Mouse (Mus musculus) layer of hippocampus, adult 8-10 months (tissue): Measurements from ENCODE around the gene Hs2st1. TPM values are rescaled to one million over a fixed set of nuclear protein-coding genes. Genes with fewer than 3 reads are reported as not detected.

Experiments used
- DNase-seq, 2 experiments: peaks; one replicate each; pipeline ENCODE4 v3.0.0; 2022; ENCODE audit warnings: low spot score in 2 of 2
- total RNA-seq, 4 experiments: library from RNA; stranded (reverse); gene quantifications; 2 replicates each; pipeline ENCODE4 v1.2.4; 2022

Gene Hs2st1
- total RNA-seq, 4 experiments from 2014 or later = 35.0 to 45.5 (median 39.9) TPM

DNA sequence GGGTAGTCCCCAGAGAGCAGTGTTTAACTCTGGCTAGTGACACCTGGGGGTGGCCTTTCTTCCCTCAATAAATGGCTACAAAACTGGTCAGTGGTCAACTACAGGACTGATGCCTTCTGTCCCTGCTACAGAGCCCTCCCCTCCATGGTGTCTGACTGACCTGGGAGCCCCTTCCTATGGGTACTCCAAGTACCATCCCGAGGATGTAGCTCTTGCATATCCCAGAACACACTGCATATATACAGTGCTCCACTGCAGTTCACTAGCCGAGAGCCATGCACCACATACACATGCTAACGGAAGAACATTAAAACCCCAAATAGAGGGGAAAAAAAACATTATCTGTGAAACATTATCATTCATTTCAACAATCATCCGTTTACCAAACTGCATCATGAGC, 61.6 kb downstream of the Hs2st1 start:
- no peak for DNase-seq

DNA sequence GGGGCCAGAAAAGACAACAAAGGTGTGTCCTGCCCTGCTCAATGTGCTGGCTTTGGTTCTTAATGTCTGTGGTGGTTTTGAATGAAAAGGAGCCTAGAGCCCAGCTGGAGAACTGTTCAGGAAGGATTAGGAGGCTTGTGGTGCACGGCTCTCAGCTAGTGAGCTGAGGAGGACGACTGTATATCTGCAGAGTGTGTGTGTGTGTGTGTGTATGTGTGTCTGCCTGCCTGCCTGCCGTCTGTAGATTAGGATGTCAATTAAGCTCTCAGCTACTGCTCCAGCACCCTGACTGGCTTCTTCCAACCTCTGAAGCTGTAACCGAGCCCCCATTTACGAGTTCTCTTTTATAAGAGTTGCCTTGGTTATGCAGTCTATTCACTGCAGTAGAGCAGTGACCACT, 62.1 kb downstream of the Hs2st1 start:
- DNase-seq = no peak

DNA sequence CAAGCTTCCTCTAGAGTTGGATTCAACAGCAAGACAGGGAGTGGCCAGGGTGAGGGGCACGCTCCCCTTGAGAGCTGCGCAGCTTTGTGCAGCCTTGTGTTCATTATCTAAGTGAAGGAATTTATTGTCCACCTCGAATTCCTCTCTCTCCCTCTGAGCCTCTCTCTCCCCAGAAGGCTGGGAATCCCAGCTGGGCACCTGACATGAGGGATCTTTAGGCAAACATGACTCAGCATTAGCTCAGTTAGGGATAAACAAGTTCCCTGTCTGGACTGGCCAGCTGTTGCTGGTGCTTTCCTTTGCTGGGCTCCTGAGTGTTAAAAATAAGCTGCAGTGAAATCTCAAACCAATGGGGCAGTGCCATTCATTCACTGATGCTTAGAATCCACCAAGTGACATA, 63.8 kb downstream of the Hs2st1 start:
- DNase-seq = no peak

DNA sequence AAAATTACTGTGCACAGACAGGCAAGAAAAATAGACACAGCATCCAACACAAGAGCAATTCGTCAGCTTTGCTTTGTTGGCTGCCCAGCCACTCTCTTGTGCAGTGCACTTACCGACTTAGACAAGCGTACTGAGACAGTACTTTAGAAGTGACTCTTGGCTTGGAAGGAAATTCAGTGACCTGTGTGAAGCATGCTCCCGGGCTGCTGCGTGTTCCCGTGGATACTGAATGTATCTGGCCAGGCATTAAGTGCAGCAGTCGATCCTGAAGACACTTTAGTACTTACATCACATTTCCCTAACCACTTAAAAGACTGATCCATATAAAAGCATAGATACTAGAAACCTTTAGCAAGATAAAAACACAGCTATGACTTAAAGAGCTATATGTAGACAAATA, 68.1 kb downstream of the Hs2st1 start:
- no peak for DNase-seq

DNA sequence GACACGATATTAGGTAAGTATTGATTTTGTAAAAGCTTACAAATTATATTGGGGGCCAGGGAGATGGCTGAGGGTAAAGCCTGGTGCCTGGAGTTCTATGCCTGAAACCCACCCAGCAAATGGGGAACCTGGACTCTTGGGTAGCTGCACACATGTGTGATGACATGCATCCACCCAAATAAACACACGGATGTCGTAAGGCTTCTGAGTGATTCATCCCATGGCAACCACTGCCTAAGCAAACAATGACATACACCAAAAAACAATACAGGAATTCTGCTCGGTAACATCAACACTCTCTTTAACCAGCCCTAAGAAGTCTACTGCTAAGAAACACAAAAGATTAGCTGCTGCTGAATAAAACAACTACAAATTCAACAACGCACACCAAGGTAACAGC, 73.2 kb downstream of the Hs2st1 start:
- no peak for DNase-seq

DNA sequence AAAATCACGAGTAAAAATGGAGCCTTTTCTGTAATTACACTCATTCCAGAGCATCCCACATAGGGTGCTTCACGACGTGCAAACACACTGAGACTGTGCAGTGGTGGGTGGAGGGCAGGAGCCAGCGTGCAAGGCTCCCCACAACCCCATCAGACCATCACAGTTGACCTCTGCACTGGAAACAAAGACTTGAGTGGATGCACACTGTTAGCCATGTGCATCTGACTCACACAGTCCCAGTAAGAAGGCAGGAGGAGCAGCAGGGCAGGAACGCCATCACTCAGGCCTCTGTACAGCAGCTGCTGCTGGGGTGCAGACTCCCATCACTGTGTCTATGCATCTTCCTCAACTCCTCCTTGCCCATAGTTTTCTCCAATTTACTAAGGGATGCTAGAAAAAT, 75.1 kb downstream of the Hs2st1 start:
- DNase-seq = no peak

DNA sequence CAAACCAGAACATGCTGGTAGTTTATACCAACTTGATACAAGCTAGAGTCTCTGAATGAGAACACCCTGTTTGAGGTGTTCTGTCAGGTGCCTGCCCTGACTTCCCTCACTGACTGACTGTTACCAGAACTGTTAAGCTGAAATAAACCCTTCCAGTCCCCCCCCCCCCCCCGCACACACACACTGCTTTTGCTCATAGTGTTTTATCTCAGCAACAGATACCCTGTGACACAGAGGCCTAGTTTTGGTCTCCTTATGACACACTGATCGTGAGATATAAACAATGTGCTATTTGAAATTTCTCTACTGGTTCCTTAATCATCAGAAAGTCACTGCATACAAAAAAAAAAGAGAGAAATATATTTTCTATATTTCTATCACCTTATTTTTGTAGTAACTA, 81.2 kb downstream of the Hs2st1 start:
- DNase-seq = no peak

DNA sequence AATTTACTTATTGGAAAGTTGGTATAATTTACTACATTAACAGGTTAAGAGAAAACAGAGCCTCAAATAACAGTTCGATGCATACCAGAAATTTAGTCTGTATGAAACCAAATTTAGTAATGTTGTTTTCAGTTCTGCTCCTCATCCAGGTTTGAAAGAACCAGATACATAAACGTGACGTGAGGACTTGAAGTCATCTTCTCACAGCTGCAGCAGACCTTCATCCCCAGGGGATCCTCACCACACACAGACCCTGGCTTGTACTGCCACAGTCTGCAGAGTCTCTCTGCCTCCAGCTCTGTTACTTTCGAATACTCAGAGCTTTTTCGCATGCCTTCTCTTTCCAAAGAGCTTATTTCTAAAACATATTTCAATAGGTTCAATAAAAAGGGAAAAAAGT, 89.4 kb downstream of the Hs2st1 start:
- DNase-seq = no peak

DNA sequence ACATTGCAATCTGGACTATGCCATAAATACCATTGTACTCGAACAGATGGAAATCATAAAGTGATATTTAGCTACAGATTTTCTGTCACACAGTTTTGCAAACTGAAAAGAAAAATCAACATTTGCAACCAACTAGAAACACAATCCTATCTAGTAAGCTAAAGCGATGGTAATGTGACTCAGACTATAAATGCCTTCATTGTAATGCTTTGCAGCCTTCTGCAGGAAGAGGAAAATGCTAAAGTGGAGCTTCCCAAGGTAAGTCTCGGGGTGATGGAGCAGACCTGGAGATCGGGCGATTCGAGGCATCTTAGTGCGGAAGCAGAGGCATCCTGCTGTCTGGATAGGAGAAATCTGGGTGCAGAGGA, 91.6 kb downstream of the Hs2st1 start:
- no peak for DNase-seq

DNA sequence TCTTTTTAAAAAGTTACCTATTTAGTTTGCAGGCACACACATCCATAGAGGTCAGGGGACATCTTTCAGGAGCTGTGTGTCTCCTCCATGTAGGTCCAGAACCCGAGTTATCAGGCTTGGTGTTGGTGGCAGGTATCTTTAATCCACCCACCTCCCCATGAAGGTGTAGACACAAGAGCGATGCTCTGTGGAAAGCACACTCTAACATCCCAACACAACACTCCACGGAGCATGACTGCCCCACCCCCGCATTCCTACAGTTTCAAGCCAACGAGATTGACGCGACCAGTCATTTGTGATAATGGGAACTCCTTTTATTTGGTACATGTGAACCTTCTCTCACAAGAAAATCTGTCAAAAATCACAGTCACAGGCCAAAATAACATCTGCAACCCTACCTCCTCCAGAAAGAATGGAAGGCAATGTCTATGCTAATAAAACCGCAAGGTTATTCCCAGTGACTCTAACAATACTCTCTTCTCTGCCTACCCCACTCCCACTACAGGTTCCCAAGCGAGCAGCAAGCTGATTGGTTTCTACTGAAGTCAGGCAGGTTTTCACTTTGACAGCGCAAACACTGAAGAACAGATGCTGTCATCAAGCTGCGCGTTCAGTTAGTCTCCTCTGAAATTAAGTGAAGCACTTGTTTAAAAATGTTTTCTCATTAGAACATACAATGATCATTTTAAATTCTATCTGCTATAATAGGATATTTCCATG, 92.1 kb downstream of the Hs2st1 start:
- DNase-seq = peak; percentile 38 to 55

DNA sequence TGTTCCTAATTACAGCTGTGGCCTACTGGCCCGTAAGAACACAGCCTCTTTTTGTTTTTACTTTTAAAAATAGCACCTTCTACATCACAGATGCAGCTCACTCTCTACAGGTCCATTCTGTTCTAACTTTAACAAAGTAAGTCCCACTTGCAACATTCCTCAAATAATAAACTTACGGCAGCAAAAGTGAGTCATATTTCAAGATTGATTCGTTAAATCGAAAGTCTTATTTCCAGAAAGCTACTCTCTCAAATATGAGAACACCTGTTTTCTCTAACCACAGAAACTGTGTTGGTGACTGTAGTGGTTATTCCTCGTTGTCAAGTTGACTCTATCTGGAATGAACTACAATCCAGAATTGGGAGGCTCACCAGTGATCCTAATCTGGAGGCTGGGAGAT, 94.1 kb downstream of the Hs2st1 start:
- DNase-seq = no peak

DNA sequence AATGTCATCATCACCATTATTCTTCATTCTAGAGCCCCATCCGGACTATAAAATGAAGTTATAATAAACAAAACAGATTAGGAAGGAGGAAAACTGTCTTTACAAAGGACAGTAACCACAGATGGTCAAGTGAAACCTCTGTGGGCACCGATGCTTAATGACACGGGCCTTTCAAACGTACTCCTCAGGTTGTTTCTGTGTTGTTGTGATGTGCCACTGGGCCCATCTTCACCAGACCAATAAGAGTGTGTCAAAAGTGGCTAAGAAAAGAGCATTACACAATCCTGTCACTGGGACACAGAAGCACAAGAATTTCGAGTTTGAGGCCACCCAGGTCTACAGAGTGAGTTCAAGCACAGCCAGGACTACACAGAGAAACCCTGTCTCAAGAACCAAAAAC, 95.3 kb downstream of the Hs2st1 start:
- DNase-seq = no peak

DNA sequence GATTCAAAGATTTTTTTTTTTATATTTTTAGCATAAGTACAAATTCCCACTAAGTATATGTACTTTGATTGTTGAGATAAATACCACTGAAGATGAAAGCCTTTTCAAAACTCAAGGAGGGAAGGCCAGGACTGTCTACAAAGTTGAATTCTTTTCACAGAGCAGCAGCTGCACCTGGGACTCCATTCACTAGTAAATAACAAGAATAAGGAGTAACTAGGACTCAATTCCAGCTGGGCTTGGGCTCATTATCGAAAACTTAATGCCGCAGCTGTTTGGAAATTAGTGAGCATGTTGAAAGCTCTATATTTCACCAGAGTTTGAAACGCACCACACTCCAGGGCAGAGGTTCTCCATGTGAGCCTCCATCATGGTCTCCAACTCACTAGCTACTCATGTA, 98.0 kb downstream of the Hs2st1 start:
- no peak for DNase-seq

DNA sequence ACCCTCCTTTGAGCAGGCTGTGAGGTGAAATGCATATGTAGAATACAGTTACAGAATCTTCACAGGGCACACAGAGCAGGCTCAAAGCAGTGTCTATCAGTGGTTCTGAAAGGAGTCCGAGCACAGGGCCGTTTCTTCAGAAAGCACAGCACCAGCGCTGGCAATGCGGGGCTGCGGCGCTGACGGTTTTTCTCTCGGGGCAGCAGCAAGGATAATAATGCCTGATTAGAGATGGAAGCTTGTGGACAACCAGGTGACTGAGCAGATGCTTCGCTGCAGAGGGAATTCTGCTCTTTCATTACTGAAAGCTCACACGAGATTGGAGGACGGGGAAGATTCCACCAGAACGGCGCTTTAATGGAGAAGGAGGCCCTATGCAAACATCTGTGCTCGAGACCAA, 99.1 kb downstream of the Hs2st1 start:
- no peak for DNase-seq

DNA sequence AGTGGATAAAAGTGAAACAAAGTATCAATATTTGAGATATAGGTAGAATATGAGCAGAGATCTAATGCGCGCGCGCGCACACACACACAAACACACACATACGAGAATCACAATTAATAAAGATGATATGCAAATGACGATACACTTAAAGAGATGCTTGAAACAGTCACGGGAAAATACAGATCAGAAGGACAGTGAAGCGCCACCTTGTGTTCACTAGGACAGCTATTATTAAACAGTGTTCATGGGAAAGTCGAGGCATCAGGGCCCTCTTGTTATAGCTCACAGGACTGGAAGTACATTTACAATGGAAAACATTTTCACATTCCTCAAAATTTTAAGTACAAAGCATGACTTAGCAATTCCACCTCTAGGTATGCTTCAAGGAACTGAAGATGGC, 102.5 kb downstream of the Hs2st1 start:
- no peak for DNase-seq

DNA sequence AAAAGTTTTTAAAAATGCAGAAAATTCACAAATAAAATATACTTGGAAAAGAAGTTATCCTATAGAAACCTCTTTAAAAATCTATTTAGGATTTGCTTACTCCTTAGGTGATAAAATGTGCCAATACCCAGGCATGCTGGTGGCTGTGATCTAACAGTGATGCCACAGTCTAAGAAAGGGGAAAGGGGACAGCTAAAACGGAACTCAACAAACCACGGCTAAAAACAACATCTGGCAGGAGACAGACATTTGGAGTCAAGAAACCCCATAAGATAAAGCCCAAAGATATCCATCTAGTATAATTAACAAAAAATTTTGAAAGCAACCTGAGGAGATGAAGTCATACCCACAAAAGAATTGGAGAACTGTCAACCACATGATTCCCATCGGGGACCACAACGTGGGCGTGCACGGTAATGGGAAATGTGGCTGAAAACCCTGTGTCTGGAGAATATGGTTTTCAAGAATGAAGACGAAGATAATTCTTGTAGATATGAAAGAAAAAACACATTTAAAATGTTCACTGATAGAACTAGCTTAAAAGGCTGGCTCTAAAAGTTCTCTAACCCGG, 103.8 kb downstream of the Hs2st1 start:
- no peak for DNase-seq

DNA sequence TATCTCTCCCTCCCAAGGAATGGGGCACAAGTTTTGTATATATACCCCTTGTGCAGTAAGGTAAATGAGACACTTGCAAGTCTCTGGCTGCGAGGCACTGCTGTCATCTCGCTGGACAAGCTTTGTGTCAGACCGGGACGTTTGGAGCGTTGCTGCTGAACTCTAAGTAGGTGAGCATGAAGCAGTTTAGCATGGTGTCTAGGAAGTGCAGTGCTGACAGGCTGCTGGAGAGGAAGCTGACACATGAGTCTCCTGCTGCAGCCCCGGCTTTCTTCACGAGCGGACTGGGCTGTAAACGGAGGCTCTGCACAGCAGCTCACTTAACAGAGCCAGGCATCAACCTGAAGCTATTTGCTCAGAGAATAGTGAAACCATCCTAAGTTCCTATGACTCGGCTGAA, 107.3 kb downstream of the Hs2st1 start:
- no peak for DNase-seq

DNA sequence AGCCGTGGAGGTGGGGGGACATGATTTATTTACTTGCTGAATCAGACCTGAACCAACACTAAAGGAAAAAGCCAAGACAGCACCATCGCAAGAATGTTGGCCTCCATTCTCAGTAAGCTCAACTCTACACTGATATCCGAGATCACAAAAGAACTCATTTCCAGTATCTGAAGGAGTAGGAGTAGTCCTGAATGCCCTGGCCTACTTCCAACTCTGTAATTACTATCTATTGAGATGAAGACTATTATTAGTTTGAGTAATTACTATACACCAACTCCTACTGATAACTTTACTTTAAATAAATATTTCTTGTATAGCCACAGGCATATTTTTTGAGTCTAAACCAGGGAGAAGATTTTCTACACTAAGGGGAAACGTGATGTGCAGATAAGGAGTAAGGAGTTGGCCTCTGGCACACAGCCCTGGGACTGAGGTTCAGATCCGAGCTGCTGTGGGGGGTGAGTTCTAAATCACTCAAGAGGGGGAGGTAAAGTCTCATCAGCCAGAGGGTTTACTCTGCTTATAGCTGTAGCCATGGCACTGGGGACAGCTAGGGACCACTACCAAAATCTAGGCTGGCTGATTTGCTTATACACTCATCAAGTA, 109.7 kb downstream of the Hs2st1 start:
- DNase-seq = no peak

DNA sequence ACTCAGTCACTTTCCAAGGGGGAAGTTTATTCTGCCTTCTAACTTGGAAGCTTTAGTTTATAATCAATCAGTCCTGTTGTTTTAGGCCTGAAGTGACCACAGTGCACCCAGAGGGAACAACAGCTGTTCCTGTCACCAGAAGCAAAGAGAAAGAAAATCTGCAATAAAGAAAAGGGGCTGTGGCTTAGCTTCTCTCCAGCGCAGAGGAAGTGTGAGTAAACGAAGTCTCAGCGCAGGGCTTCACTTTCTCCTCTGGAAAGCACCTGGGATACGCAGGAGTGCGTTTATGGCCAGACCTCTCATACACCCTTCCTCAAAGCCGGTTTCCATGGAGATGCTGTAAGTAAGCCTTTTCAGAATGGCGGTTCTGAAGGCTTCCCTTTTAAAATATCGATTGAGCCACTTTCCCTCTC, 110.7 kb downstream of the Hs2st1 start:
- no peak for DNase-seq

DNA sequence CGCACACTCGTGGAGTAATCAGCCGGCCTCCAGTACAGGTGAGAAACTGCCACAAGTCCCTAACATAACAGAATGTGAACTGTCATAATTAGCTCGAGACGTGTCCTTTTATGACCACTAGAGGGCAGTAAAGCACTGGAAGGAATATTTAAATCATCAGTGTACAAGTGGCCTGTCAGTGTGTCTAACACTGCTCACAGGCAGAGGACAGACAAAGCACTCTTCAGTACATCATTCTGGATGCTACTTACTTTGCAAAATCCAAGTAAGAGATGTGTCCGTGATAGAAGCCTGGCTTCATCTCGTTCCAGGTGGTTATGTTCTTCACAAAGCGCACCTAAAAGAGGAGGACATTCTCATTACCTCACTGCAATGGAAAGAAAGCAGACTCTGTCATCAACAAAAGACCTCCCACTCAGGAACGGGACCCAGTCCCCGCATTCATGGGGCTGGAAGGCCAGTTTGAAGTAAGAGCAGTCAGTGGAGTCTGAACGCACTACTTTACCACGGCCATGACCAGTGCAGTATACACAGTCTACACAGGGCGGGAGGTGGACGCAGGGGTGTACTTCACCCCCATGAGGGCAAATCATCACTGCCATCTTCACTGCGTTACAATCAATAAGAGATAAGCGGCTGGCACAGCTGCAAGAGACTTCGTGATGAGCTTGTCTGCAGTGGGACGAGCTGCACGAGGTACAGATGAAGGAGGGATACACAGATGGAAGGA, 116.1 kb downstream of the Hs2st1 start:
- peak; percentile 51 to 53 for DNase-seq

DNA sequence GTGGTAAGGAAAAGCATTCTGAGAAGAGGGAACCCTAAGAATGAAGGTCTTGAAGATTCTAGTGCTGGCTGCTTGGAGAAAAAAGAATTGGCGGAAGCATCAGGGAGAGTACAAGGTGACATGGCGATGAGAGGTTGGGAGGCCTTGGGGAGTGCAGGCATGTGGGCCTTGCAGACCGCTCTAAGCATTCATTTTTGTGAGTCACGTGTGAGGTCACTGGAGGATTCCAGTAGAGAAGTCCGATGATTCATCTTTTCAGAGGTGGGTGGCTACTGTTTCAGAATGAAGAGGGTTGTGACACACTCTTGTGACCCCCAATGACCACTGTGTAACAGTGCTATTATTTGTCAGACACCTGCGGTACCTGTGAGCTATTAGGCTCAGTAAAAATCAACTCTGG, 121.0 kb downstream of the Hs2st1 start:
- DNase-seq = no peak

DNA sequence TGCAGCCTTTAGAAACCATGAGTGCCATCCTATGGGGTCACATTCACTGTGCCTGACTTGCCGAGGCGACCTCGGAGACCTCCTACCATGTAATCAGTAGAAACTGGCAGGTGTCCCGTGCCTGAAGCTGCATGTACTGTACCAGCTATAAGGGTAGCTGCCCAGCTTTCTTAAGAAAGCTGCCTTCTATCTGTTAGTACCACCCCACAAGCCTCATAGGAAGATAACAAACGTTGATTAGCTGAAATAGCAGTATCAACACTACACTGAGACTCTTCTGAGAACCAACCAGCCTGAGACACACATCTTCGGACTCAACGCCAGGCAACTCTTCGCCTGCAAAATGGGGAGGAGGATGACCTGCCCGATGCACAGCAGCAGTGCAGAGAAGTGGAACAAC, 122.1 kb downstream of the Hs2st1 start:
- DNase-seq = no peak
